ENCODE assay signal across 40 mouse cellular contexts in genomic region chr17:35526644-35527043, GRCm38 (mm10). TPM values are rescaled to one million over a fixed set of nuclear protein-coding genes. Genes with fewer than 3 reads are reported as not detected.
A peak's percentile ranks its signal among the peaks of the same experiment; 100 is the strongest.
DNase-seq lines count a peak whose midpoint lies in the region; ATAC-seq and TF ChIP-seq lines count a peak whose summit lies in the region.
"Had no signal": no experiment of that assay in that cellular context is flagged by ENCODE, and none has a peak within 500 bp of the region (broad histone marks: within the 10 kb centered on the region; RNA-seq: fewer than 3 reads in every experiment).

No protein-coding gene starts in this region.

- H3K27ac ChIP-seq in thymus, adult 2 months (ENCODE audit: control insufficient read depth, insufficient read depth, low read length) = peak overlapping the region; percentile 14; the same call in 1 of the 2 replicates
- H3K27ac ChIP-seq: embryonic facial prominence, embryonic 12.5 days; gastrocnemius, adult 2 months; hindbrain, postnatal 0 days; intestine, embryonic 15.5 days; limb, embryonic 13.5 days; liver, embryonic 13.5 days; macrophage; midbrain, embryonic 10.5 days; neural tube, embryonic 12.5 days; stomach, postnatal 0 days had no signal

- H3K27me3 ChIP-seq in megakaryocyte, embryonic 14.5 days (replicated peaks) = no peaks in the 10 kb centered on the region
- H3K27me3 ChIP-seq in thymus, adult 2 months (ENCODE audit: control insufficient read depth, insufficient read depth, low read length) = no peaks in the 10 kb centered on the region
- H3K27me3 ChIP-seq: embryonic facial prominence, embryonic 12.5 days; heart, embryonic 12.5 days; intestine, embryonic 15.5 days; limb, embryonic 13.5 days; liver, embryonic 13.5 days; neural tube, embryonic 12.5 days had no signal

- peak; percentile 11; the same call in 1 of the 2 replicates for TF ChIP-seq CTCF in thymus, adult 2 months (IDR thresholded peaks at IDR 0.05; ENCODE audit: borderline replicate concordance, control insufficient read depth, extremely low read depth, insufficient read depth, low read length, poor library complexity)

- intact Hi-C loops in heart, postnatal 14 days (cut with DNase I) = no loop called here

- peak overlapping the region; percentile 4 for H3K4me3 ChIP-seq in megakaryocyte, embryonic 14.5 days (replicated peaks)
- no peak overlapping the region for H3K4me3 ChIP-seq in thymus, adult 2 months (ENCODE audit: control insufficient read depth, insufficient read depth, low read length)
- H3K4me3 ChIP-seq: embryonic facial prominence, embryonic 12.5 days; gastrocnemius, adult 2 months; heart, embryonic 12.5 days; intestine, embryonic 15.5 days; limb, embryonic 13.5 days; liver, embryonic 13.5 days; midbrain, embryonic 10.5 days; myocyte; neural tube, embryonic 12.5 days had no signal

- no peaks in the 10 kb centered on the region for H3K9me3 ChIP-seq in megakaryocyte, embryonic 14.5 days
- H3K9me3 ChIP-seq: embryonic facial prominence, embryonic 12.5 days; heart, embryonic 12.5 days; intestine, embryonic 15.5 days; limb, embryonic 13.5 days; liver, embryonic 13.5 days; midbrain, embryonic 10.5 days; neural tube, embryonic 12.5 days had no signal

- no peak for TF ChIP-seq POLR2A in thymus, adult 2 months (IDR thresholded peaks at IDR 0.05; ENCODE audit: control insufficient read depth, extremely low read depth, insufficient read depth, low read length, poor library complexity)

- peaks cover 38% of the 10 kb centered on the region for H3K4me1 ChIP-seq in megakaryocyte, embryonic 14.5 days
- peaks cover 14% of the 10 kb centered on the region for H3K4me1 ChIP-seq in thymus, adult 2 months (replicated peaks; ENCODE audit: control insufficient read depth, insufficient read depth, low read length)
- H3K4me1 ChIP-seq: embryonic facial prominence, embryonic 12.5 days; heart, embryonic 12.5 days; limb, embryonic 13.5 days; midbrain, embryonic 10.5 days; neural tube, embryonic 12.5 days had no signal

- DNase-seq in ES-CJ7 (ENCODE audit: low read depth, low spot score) = peak; percentile 47
- peak; percentile 48 for DNase-seq in thymus, adult 2 months
- peak; percentile 49 to 72 for DNase-seq in thymus, postnatal 36 days
- no peak for DNase-seq in heart, postnatal 14 days
- DNase-seq in lung, postnatal 25 days (ENCODE audit: low spot score) = no peak
- no peak for DNase-seq in left cerebral cortex, adult 8-10 months (ENCODE audit: low spot score in 2 of 2)
- DNase-seq: adrenal gland, adult 8-10 months; cerebellum, adult 8-10 months; cerebellum, postnatal 25 days; embryo, embryonic 11 days; gastrocnemius, adult 2 months; gastrocnemius, postnatal 36 days; heart, adult 18-20 months; heart, postnatal 10 days; kidney, adult 8-10 months; kidney, postnatal 10 days; liver, embryonic 13.5 days; lung, adult 18-20 months; right cerebral cortex, postnatal 4 days had no signal

- H3K36me3 ChIP-seq in megakaryocyte, embryonic 14.5 days (replicated peaks; ENCODE audit: low read length) = peaks cover 79% of the 10 kb centered on the region
- no peaks in the 10 kb centered on the region for H3K36me3 ChIP-seq in thymus, adult 2 months (ENCODE audit: control insufficient read depth, insufficient read depth, low read length)

- WGBS in thymus, adult 2 months = 17% methylated on average over 8 of the region's 8 CpGs

- ATAC-seq in megakaryocyte, adult 5-6 weeks (ENCODE audit: poor library complexity, severe bottlenecking) = no peak
- ATAC-seq: forebrain, embryonic 14.5 days; hindbrain, postnatal 0 days; intestine, embryonic 15.5 days; lung, postnatal 0 days had no signal

RNA-seq across cellular contexts. Expression of gene Psors1c2, which starts 6.4 kb away (rescaled TPM):
- 3.7 TPM in 1 of 2 replicates, not detected in the other for polyA plus RNA-seq in megakaryocyte, embryonic 14.5 days (2012; ENCODE audit: insufficient read depth, low replicate concordance)
- total RNA-seq in megakaryocyte, adult 5-6 weeks (2015) = not detected in 2 replicates
- not detected in 2 replicates for total RNA-seq in megakaryocyte, adult 5-6 weeks (2017)
- polyA plus RNA-seq in thymus, adult 2 months (2012; rRNA removed) = 10.2 and 11.2 TPM in 2 replicates
- total RNA-seq in heart, postnatal 14 days (2021) = not detected
- total RNA-seq in left cerebral cortex, adult 8-10 months (2022) = under 1 TPM in 1 of 4 experiments, not detected in 3; 0.41 TPM
- total RNA-seq: adrenal gland, adult 8-10 months; gastrocnemius, adult 2 months; gastrocnemius, postnatal 36 days; heart, adult 18-20 months; heart, postnatal 10 days; hindbrain, postnatal 0 days; layer of hippocampus, postnatal 10 days; midbrain, postnatal 0 days had no signal
- polyA plus RNA-seq: lung, postnatal 0 days; macrophage had no signal

RNA-seq across cellular contexts. Expression of gene Cchcr1, which starts 9.7 kb away (rescaled TPM):
- polyA plus RNA-seq in megakaryocyte, embryonic 14.5 days (2012; ENCODE audit: insufficient read depth, low replicate concordance) = 3.2 and 10.5 TPM in 2 replicates
- total RNA-seq in megakaryocyte, adult 5-6 weeks (2015) = 3.3 and 4.0 TPM in 2 replicates
- 4.0 and 5.7 TPM in 2 replicates for total RNA-seq in megakaryocyte, adult 5-6 weeks (2017)
- polyA plus RNA-seq in thymus, adult 2 months (2012; rRNA removed) = 19.3 and 19.5 TPM in 2 replicates
- 1 to 10 TPM; 4.2 to 4.3 TPM for total RNA-seq in heart, postnatal 14 days (2021)
- total RNA-seq in left cerebral cortex, adult 8-10 months (2022) = 10 to 100 TPM; 12.0 to 18.7 (median 13.8) TPM

RNA-seq across cellular contexts. Expression of gene Tcf19, which starts 10.0 kb away (rescaled TPM):
- 16.3 and 17.5 TPM in 2 replicates for polyA plus RNA-seq in megakaryocyte, embryonic 14.5 days (2012; ENCODE audit: insufficient read depth, low replicate concordance)
- 64.7 and 72.2 TPM in 2 replicates for total RNA-seq in megakaryocyte, adult 5-6 weeks (2015)
- 26.2 and 29.6 TPM in 2 replicates for total RNA-seq in megakaryocyte, adult 5-6 weeks (2017)
- 64.4 and 92.6 TPM in 2 replicates for polyA plus RNA-seq in thymus, adult 2 months (2012; rRNA removed)
- 1 to 10 TPM; 6.0 to 7.9 TPM for total RNA-seq in heart, postnatal 14 days (2021)
- 10 to 100 TPM in 3 of 4 experiments, 1 to 10 TPM in 1; 10.0 to 16.0 (median 13.3) TPM for total RNA-seq in left cerebral cortex, adult 8-10 months (2022)

RNA-seq across cellular contexts. Expression of gene Pou5f1, which starts 20.8 kb away (rescaled TPM):
- not detected in 2 replicates for polyA plus RNA-seq in megakaryocyte, embryonic 14.5 days (2012; ENCODE audit: insufficient read depth, low replicate concordance)
- 0.29 TPM in 1 of 2 replicates, not detected in the other for total RNA-seq in megakaryocyte, adult 5-6 weeks (2015)
- total RNA-seq in megakaryocyte, adult 5-6 weeks (2017) = not detected in 2 replicates
- polyA plus RNA-seq in thymus, adult 2 months (2012; rRNA removed) = 0.50 and 0.71 TPM in 2 replicates
- not detected for total RNA-seq in heart, postnatal 14 days (2021)
- under 1 TPM in 1 of 4 experiments, not detected in 3; 0.27 TPM for total RNA-seq in left cerebral cortex, adult 8-10 months (2022)
- total RNA-seq: gastrocnemius, adult 2 months; gastrocnemius, postnatal 36 days; heart, adult 18-20 months; heart, postnatal 10 days; hindbrain, postnatal 0 days; left cerebral cortex, adult 18-20 months; left cerebral cortex, postnatal 36 days; midbrain, postnatal 0 days had no signal
- polyA plus RNA-seq: C2C12; embryonic facial prominence, embryonic 12.5 days; forebrain, embryonic 14.5 days; heart, embryonic 12.5 days; hindbrain, embryonic 11.5 days; hindbrain, postnatal 0 days; intestine, embryonic 15.5 days; liver, embryonic 13.5 days; lung, postnatal 0 days; macrophage; midbrain, embryonic 10.5 days; midbrain, postnatal 0 days; myocyte; neural tube, embryonic 12.5 days; spleen, adult 2 months; stomach, postnatal 0 days had no signal

RNA-seq across cellular contexts. Expression of gene Cdsn, which starts 25.3 kb away (rescaled TPM):
- polyA plus RNA-seq in megakaryocyte, embryonic 14.5 days (2012; ENCODE audit: insufficient read depth, low replicate concordance) = not detected in 2 replicates
- total RNA-seq in megakaryocyte, adult 5-6 weeks (2015) = not detected in 2 replicates
- not detected in 2 replicates for total RNA-seq in megakaryocyte, adult 5-6 weeks (2017)
- 1.8 and 3.3 TPM in 2 replicates for polyA plus RNA-seq in thymus, adult 2 months (2012; rRNA removed)
- under 1 TPM; 0.15 to 0.17 TPM for total RNA-seq in heart, postnatal 14 days (2021)
- total RNA-seq in left cerebral cortex, adult 8-10 months (2022) = 1 to 10 TPM in 3 of 4 experiments, under 1 TPM in 1; 1.00 to 1.6 (median 1.2) TPM
- total RNA-seq: gastrocnemius, adult 2 months; gastrocnemius, postnatal 36 days; hindbrain, postnatal 0 days had no signal
- polyA plus RNA-seq: liver, embryonic 13.5 days; macrophage; neural tube, embryonic 12.5 days had no signal

Comparison
In these comparisons a context has a peak if more than half of its experiments do, and no peak if none do; other contexts are left out.
1. DNase-seq: peak in ES-CJ7 (single experiment), thymus, adult 2 months (single experiment) and thymus, postnatal 36 days (2 of 2); none in heart, postnatal 14 days (0 of 2), lung, postnatal 25 days (single experiment) and left cerebral cortex, adult 8-10 months (0 of 2).